Mouse (Mus musculus): ENCODE results near the gene Creb3l1. TPM values are rescaled to one million over a fixed set of nuclear protein-coding genes. Genes with fewer than 3 reads are reported as not detected.
A peak's percentile ranks its signal among the peaks of the same experiment; 100 is the strongest.

The Creb3l1 gene
- polyA plus RNA-seq, 1 experiment from 2014 or later: 0.63 TPM

DNA sequence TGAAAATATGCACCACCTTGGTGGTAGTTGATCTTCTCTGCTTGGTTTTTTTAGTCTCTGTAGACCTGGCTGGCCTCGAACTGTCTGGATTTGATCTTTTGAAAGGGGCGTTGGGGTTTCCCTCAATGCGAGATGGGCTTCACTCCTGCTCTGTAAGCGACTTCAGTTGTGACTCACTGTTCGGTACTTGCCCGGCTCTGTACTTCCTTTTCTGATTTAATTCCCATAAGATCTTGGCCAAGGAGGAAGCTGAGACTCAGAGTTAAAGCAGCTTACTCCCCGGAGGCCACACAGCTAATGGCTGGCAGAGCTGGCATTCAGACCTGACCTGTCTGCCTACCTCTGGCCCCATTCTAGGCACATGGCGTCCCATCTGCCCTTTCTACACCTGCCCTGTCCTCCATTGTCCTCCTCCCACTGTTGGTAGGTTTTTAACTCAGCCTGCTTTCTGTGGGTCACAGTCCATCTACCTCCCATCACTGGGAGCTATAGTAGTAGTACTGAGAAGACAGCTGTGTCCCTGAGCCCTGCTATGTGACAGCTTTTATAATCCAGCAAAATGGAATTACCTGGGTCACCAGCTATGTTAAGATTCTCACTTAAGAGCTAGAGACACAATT is 41.1 kb upstream of the Creb3l1 start:
- Histone ChIP-seq H3K36me3 (replicated peaks; ENCODE audit: insufficient read depth, low read length) (no peaks in the 10 kb centered on the region), H3K4me1 (ENCODE audit: insufficient read depth) (0 out of 2 replicates have a peak, but pooled peaks cover 2% of the 10 kb centered on the region), H3K9ac (replicated peaks) (no peak overlapping the region), H3K27me3 (ENCODE audit: insufficient read depth, low read length) (peaks cover 10% of the 10 kb centered on the region), H3K4me3 (ENCODE audit: low read depth, low read length) (no peak overlapping the region), H3K27ac (ENCODE audit: low read depth) (no peak overlapping the region), H3K4me2 (ENCODE audit: low read depth, low read length) (no peak overlapping the region), H3K9me3 (ENCODE audit: low read length) (no peaks in the 10 kb centered on the region)
- TF ChIP-seq CTCF (IDR thresholded peaks at IDR 0.05; ENCODE audit: low read depth) (no peak), EP300 (IDR thresholded peaks at IDR 0.05; ENCODE audit: low read depth) (no peak)
- 49% methylated on average over 8 of the region's 8 CpGs for WGBS (ENCODE audit: insufficient replicate concordance)
- DNase-seq: no peak
- 0 out of 2 replicates have a peak, but pooled peaks have one; percentile 44 for ATAC-seq

DNA sequence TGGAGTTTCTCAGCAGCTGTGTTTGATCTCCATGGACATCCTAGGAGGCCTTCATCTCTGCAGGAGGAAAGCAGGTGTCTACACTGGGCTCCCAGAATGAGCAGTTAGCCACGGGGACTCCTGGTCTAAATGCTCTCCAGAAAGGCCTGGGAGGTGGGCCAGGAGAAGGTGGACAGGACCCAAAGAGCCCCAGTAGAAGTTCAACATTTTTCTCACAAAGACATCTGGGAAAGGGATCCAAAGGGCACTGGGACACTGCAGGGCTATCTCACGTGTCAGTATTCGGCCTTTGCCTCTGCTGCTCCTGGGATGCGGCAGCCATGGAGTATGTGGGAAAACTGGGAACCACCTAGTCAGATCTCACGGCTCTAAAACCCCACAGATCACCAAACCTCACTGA is 38.8 kb upstream of the Creb3l1 start:
- Histone ChIP-seq H3K4me2 (ENCODE audit: low read depth, low read length) (no peak overlapping the region), H3K36me3 (replicated peaks; ENCODE audit: insufficient read depth, low read length) (no peaks in the 10 kb centered on the region), H3K9me3 (ENCODE audit: low read length) (no peaks in the 10 kb centered on the region), H3K27me3 (ENCODE audit: insufficient read depth, low read length) (peaks cover 30% of the 10 kb centered on the region), H3K9ac (replicated peaks) (no peak overlapping the region), H3K4me1 (ENCODE audit: insufficient read depth) (peaks cover 16% of the 10 kb centered on the region), H3K4me3 (ENCODE audit: low read depth, low read length) (no peak overlapping the region), H3K27ac (ENCODE audit: low read depth) (0 out of 2 replicates have a peak overlapping the region, but pooled peaks have one; percentile 22)
- 56% methylated on average over 5 of the region's 5 CpGs for WGBS (ENCODE audit: insufficient replicate concordance)
- ATAC-seq (no peak), DNase-seq (no peak)
- no peak for TF ChIP-seq CTCF (IDR thresholded peaks at IDR 0.05; ENCODE audit: low read depth)
- TF ChIP-seq EP300 (IDR thresholded peaks at IDR 0.05; ENCODE audit: low read depth): no peak

DNA sequence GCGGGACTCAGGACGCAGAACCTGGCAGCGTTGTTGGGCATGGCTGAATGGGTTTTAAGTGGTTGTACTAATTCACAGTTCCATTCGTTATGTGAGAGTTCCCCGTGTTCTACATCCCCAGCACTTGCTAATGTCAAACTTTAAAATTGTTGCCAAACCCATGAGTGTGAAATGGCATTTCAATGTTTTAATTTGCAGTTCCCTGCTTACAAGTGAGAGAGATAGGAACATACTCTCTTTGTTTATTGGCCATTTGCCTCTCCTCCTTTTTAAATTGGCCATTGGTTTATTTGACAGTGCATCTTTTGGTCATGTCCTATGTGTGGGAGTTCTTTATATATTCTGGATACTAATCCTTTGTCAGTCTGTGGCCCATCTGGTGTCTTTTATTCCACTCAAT is 37.0 kb upstream of the Creb3l1 start:
- peaks cover 32% of the 10 kb centered on the region for H3K27me3 ChIP-seq (ENCODE audit: insufficient read depth, low read length)
- H3K36me3 ChIP-seq (replicated peaks; ENCODE audit: insufficient read depth, low read length): no peaks in the 10 kb centered on the region
- no peak overlapping the region for H3K4me2 ChIP-seq (ENCODE audit: low read depth, low read length)
- ATAC-seq: no peak
- H3K9me3 ChIP-seq (ENCODE audit: low read length): no peaks in the 10 kb centered on the region
- TF ChIP-seq EP300 (IDR thresholded peaks at IDR 0.05; ENCODE audit: low read depth): no peak
- TF ChIP-seq CTCF (IDR thresholded peaks at IDR 0.05; ENCODE audit: low read depth): no peak
- H3K4me1 ChIP-seq (ENCODE audit: insufficient read depth): peaks cover 16% of the 10 kb centered on the region
- no peak overlapping the region for H3K9ac ChIP-seq (replicated peaks)
- WGBS (ENCODE audit: insufficient replicate concordance): 84% methylated on average over 5 of the region's 5 CpGs
- no peak for DNase-seq
- H3K4me3 ChIP-seq (ENCODE audit: low read depth, low read length): no peak overlapping the region
- H3K27ac ChIP-seq (ENCODE audit: low read depth): no peak overlapping the region

DNA sequence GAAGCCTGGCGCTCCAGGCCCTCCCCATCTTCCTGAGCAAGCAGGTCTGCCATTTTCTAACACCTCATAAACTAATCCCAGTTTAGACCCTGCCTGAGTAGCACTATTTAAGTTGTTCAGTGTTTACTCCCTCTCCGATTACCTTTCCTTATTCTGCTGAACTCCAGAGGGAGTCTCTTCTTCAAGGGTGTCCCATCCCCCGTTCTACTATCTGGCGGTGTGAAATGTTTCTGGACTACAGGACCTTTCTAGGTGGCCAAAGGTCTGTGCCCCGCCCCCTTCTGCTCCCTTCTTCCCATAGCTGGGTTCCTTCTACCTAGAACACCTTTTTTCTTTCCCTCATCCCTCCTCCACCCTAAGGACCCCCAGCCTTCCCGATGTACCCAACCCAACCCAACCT is 36.0 kb upstream of the Creb3l1 start:
- H3K4me2 ChIP-seq (ENCODE audit: low read depth, low read length): peak overlapping the region; percentile 88; the same call in 1 of the 2 replicates
- no peak overlapping the region for H3K27ac ChIP-seq (ENCODE audit: low read depth)
- ATAC-seq (no peak), DNase-seq (no peak)
- peaks cover 32% of the 10 kb centered on the region for H3K27me3 ChIP-seq (ENCODE audit: insufficient read depth, low read length)
- TF ChIP-seq EP300 (IDR thresholded peaks at IDR 0.05; ENCODE audit: low read depth) (no peak), CTCF (IDR thresholded peaks at IDR 0.05; ENCODE audit: low read depth) (no peak)
- peaks cover 23% of the 10 kb centered on the region for H3K4me1 ChIP-seq (ENCODE audit: insufficient read depth)
- H3K9me3 ChIP-seq (ENCODE audit: low read length): no peaks in the 10 kb centered on the region
- no peak overlapping the region for H3K4me3 ChIP-seq (ENCODE audit: low read depth, low read length)
- 29% methylated on average over 6 of the region's 6 CpGs for WGBS (ENCODE audit: insufficient replicate concordance)
- no peaks in the 10 kb centered on the region for H3K36me3 ChIP-seq (replicated peaks; ENCODE audit: insufficient read depth, low read length)
- no peak overlapping the region for H3K9ac ChIP-seq (replicated peaks)

DNA sequence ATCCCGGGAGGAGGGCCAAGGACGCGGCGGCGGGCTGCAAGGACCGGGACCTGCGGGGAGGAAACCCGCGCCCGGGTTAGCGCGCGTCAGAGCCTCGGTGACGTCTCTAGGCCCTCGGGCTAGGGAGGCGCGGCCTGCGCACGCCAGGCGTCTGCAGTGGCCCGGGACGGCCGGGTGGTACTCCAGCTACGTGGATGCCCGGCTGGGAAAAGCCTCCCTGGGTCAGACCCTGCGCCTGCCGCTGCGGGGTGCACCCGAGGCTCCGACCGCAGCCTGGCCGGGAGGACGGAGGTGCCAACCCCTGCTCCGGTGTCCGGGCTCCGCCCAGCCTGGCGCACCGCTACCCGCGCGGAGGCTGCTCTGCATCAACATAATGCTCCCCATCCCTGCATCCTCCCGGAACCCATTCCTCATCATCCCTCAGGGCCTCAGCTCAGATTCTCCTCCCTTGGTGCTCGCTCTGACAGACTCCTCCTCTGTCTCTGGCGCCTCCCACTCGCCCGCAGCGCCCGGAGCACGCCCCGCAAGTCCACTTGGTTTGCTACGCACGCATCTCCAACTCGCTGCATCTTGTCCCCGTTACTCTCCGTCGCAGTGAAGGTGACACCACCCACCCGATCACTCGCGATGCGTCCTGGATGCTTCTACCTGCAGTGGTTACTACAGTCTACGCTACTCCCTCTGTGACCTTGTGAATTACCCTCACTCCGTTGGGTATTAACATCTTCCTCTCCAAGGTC is 35.3 kb upstream of the Creb3l1 start:
- H3K4me2 ChIP-seq (ENCODE audit: low read depth, low read length): peak overlapping the region; percentile 88
- H3K27ac ChIP-seq (ENCODE audit: low read depth): no peak overlapping the region
- no peak for TF ChIP-seq EP300 (IDR thresholded peaks at IDR 0.05; ENCODE audit: low read depth)
- TF ChIP-seq CTCF (IDR thresholded peaks at IDR 0.05; ENCODE audit: low read depth): no peak
- H3K4me3 ChIP-seq (ENCODE audit: low read depth, low read length): peak overlapping the region; percentile 56
- no peaks in the 10 kb centered on the region for H3K36me3 ChIP-seq (replicated peaks; ENCODE audit: insufficient read depth, low read length)
- ATAC-seq: peak; percentile 37
- no peaks in the 10 kb centered on the region for H3K9me3 ChIP-seq (ENCODE audit: low read length)
- H3K4me1 ChIP-seq (ENCODE audit: insufficient read depth): peaks cover 26% of the 10 kb centered on the region
- H3K9ac ChIP-seq (replicated peaks): no peak overlapping the region
- WGBS (ENCODE audit: insufficient replicate concordance): under 1% methylated on average over 52 of the region's 63 CpGs
- peaks cover 34% of the 10 kb centered on the region for H3K27me3 ChIP-seq (ENCODE audit: insufficient read depth, low read length)
- DNase-seq: peak; percentile 40

DNA sequence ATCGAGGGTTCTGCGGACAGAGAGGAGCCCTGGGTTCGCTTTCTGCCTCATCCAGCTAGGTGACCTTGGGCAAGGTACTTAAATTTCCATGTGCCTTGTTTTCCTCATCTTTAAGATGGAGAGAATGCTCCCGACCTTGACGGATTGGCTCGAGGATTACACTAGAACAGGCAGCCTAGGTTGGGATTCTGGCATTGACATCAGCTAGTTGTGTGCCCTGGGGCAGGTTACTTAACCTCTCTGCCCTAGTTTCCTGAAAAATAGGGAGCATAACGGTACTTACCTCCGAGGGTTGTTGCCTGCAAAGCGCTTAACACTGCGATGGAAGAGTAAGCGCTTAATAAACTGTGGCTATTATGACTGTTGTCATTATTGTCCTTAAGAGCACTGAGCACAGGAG is 34.6 kb upstream of the Creb3l1 start:
- WGBS (ENCODE audit: insufficient replicate concordance): 4% methylated on average over 11 of the region's 11 CpGs
- Histone ChIP-seq H3K4me2 (ENCODE audit: low read depth, low read length) (peak overlapping the region; percentile 88), H3K27ac (ENCODE audit: low read depth) (no peak overlapping the region), H3K4me1 (ENCODE audit: insufficient read depth) (peaks cover 26% of the 10 kb centered on the region), H3K9ac (replicated peaks) (no peak overlapping the region), H3K27me3 (ENCODE audit: insufficient read depth, low read length) (peaks cover 40% of the 10 kb centered on the region), H3K36me3 (replicated peaks; ENCODE audit: insufficient read depth, low read length) (no peaks in the 10 kb centered on the region), H3K9me3 (ENCODE audit: low read length) (no peaks in the 10 kb centered on the region), H3K4me3 (ENCODE audit: low read depth, low read length) (peak overlapping the region; percentile 56)
- TF ChIP-seq CTCF (IDR thresholded peaks at IDR 0.05; ENCODE audit: low read depth) (no peak), EP300 (IDR thresholded peaks at IDR 0.05; ENCODE audit: low read depth) (no peak)
- ATAC-seq: no peak
- DNase-seq: no peak

Data from liver, postnatal 0 days (tissue).